Mouse (Mus musculus): ENCODE measurements around the gene Defb6. TPM values are rescaled to one million over a fixed set of nuclear protein-coding genes. Genes with fewer than 3 reads are reported as not detected.

The Defb6 gene
- not detected in 2 replicates for polyA plus RNA-seq (2016; fragmentation: Nextera tagmentation; extraction: Ambion mirVana)

DNA sequence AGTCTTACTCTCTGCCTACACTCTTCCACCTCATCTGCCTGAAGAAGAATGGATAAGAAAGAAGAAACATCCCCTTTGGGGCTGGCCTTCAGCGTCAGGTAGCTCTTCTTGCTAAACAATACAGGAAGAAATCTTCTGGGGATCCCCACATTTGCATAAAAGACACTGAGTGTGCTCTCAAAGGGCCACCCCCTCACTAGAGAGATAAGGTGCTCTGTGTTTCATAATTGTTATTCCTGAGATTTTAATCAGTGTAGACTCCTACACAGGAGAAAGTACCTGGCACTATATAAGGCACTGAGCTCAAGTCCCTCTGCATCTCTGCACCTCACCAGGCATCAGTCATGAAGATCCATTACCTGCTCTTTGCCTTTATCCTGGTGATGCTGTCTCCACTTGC, at the start of gene Defb6:
Gene Defb6, plus strand, starts transcription at position 318 of the 400 bp plus-strand sequence.
- WGBS = 61% methylated on average over 1 of the region's 1 CpGs
- no peak within 1 kb of the TSS for H3K4me2 ChIP-seq

DNA sequence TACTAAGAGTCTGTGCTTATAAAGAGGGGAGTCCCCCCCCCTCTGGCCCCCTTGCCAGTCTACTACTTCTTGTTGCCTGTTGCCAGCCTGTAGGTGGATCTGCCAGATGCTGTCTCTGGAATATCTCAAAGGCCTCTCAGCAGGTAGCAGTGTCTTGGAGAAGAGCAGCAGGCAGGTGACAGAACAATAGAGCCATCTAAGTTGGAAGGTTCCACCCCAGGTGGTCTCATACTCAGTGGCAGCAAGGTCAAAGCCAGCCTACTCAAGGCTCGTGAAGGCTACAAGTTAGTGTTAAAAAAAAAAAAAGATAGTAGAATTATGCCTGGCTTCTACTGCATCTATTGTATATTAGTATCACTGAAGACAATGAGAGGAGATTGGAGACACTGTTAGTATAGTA, 12.8 kb downstream of the Defb6 start:
- H3K27ac ChIP-seq = no peak overlapping the region
- WGBS = 58% methylated on average over 1 of the region's 1 CpGs
- no peak overlapping the region for H3K9ac ChIP-seq

More for the DNA sequence above, at the start of gene Defb6:
- H3K4me1 ChIP-seq = no peaks in the 10 kb centered on the region
- H3K9ac ChIP-seq = no peak within 1 kb of the TSS
- H3K9me3 ChIP-seq = no peaks in the 10 kb centered on the region
- no peaks in the 10 kb centered on the region for H3K36me3 ChIP-seq (replicated peaks)
- H3K27me3 ChIP-seq = no peaks in the 10 kb centered on the region
- no peak within 1 kb of the TSS for H3K27ac ChIP-seq
- ATAC-seq (ENCODE audit: low FRiP score) = no peak
- H3K4me3 ChIP-seq (replicated peaks) = no peak within 1 kb of the TSS

GRCm38 (mm10) chr8:19239616-19240015, 14.3 kb downstream of the Defb6 start, which contains the start of gene Defb46:
Defb46 (plus strand) TSS chr8:19239916.
- Histone ChIP-seq H3K4me2 (no peak within 1 kb of the TSS), H3K27me3 (no peaks in the 10 kb centered on the region), H3K9ac (no peak within 1 kb of the TSS), H3K4me1 (no peaks in the 10 kb centered on the region), H3K4me3 (replicated peaks) (no peak within 1 kb of the TSS), H3K27ac (no peak within 1 kb of the TSS), H3K36me3 (replicated peaks) (no peaks in the 10 kb centered on the region), H3K9me3 (0 out of 2 replicates have a peak, but pooled peaks cover 2% of the 10 kb centered on the region)
- WGBS = 86% methylated on average over 2 of the region's 2 CpGs
- no peak for ATAC-seq (ENCODE audit: low FRiP score)

More for the DNA sequence above, 12.8 kb downstream of the Defb6 start:
- H3K4me3 ChIP-seq (replicated peaks) = no peak overlapping the region
- H3K4me2 ChIP-seq = no peak overlapping the region
- H3K4me1 ChIP-seq = no peaks in the 10 kb centered on the region
- H3K36me3 ChIP-seq (replicated peaks) = no peaks in the 10 kb centered on the region
- H3K27me3 ChIP-seq = no peaks in the 10 kb centered on the region
- no peaks in the 10 kb centered on the region for H3K9me3 ChIP-seq
- no peak for ATAC-seq (ENCODE audit: low FRiP score)

- 96% methylated on average over 5 of the region's 5 CpGs for WGBS
- Histone ChIP-seq H3K27me3 (no peaks in the 10 kb centered on the region), H3K4me2 (no peak within 1 kb of the TSS), H3K4me1 (no peaks in the 10 kb centered on the region), H3K9me3 (0 out of 2 replicates have a peak, but pooled peaks cover 2% of the 10 kb centered on the region), H3K36me3 (replicated peaks) (no peaks in the 10 kb centered on the region), H3K27ac (no peak within 1 kb of the TSS), H3K4me3 (replicated peaks) (no peak within 1 kb of the TSS), H3K9ac (no peak within 1 kb of the TSS)
- no peak for ATAC-seq (ENCODE audit: low FRiP score)
These were observed 22.0 kb downstream of the Defb6 start, which contains the start of gene Defb5 for GRCm38 (mm10) chr8:19247280-19247679. Defb5 (plus strand) TSS chr8:19247580.

DNA sequence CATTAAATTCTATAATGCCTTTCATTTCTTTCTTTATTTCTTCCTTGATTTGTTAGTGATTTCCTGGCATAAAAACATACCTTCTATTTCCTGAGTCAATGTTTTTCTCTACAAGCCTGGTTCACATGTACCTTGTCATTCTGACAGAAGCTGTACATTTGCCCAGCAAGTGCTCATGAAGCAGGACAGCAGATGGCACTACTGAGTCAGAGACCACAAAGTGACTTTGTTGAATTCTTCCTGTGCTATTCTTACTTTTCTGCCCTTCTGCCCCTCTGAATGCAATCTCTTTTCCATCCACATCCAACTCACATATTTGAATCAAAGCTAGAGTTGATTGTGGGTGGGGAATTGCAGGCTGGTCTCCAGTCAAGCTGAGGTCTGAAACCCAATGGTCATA, 32.9 kb downstream of the Defb6 start:
- no peaks in the 10 kb centered on the region for H3K36me3 ChIP-seq (replicated peaks)
- no peak overlapping the region for H3K4me3 ChIP-seq (replicated peaks)
- no peaks in the 10 kb centered on the region for H3K4me1 ChIP-seq
- H3K9ac ChIP-seq = no peak overlapping the region
- H3K9me3 ChIP-seq = 0 out of 2 replicates have a peak, but pooled peaks cover 3% of the 10 kb centered on the region
- no peaks in the 10 kb centered on the region for H3K27me3 ChIP-seq
- no peak for ATAC-seq (ENCODE audit: low FRiP score)
- no peak overlapping the region for H3K27ac ChIP-seq
- no peak overlapping the region for H3K4me2 ChIP-seq

- Histone ChIP-seq H3K4me1 (no peaks in the 10 kb centered on the region), H3K27ac (no peak overlapping the region), H3K27me3 (no peaks in the 10 kb centered on the region), H3K9me3 (0 out of 2 replicates have a peak, but pooled peaks cover 3% of the 10 kb centered on the region), H3K4me2 (no peak overlapping the region), H3K4me3 (replicated peaks) (no peak overlapping the region), H3K9ac (no peak overlapping the region), H3K36me3 (replicated peaks) (no peaks in the 10 kb centered on the region)
- 66% methylated on average over 3 of the region's 3 CpGs for WGBS
- ATAC-seq (ENCODE audit: low FRiP score) = no peak
These were observed 34.4 kb downstream of the Defb6 start for GRCm38 (mm10) chr8:19259667-19260066.

Other genes starting within 250 kb of the Defb6 start
- not detected in 2 replicates for gene Defb40, start 247.2 kb upstream of the Defb6 start, polyA plus RNA-seq (2016; fragmentation: Nextera tagmentation; extraction: Ambion mirVana)
- gene Defb37, start 234.4 kb upstream of the Defb6 start, polyA plus RNA-seq (2016; fragmentation: Nextera tagmentation; extraction: Ambion mirVana) = not detected in 2 replicates
- not detected in 2 replicates for gene Defb38, start 198.9 kb upstream of the Defb6 start, polyA plus RNA-seq (2016; fragmentation: Nextera tagmentation; extraction: Ambion mirVana)
- gene Defb39, start 160.7 kb upstream of the Defb6 start, polyA plus RNA-seq (2016; fragmentation: Nextera tagmentation; extraction: Ambion mirVana) = not detected in 2 replicates
- not detected in 2 replicates for gene Defb12, start 110.6 kb upstream of the Defb6 start, polyA plus RNA-seq (2016; fragmentation: Nextera tagmentation; extraction: Ambion mirVana)
- gene Defb34, start 101.7 kb upstream of the Defb6 start, polyA plus RNA-seq (2016; fragmentation: Nextera tagmentation; extraction: Ambion mirVana) = not detected in 2 replicates
- not detected in 2 replicates for gene Gm45826, start 84.7 kb upstream of the Defb6 start, polyA plus RNA-seq (2016; fragmentation: Nextera tagmentation; extraction: Ambion mirVana)
- gene Defb14, start 31.1 kb upstream of the Defb6 start, polyA plus RNA-seq (2016; fragmentation: Nextera tagmentation; extraction: Ambion mirVana) = not detected in 2 replicates
- gene Defb4, start 26.8 kb upstream of the Defb6 start, polyA plus RNA-seq (2016; fragmentation: Nextera tagmentation; extraction: Ambion mirVana) = not detected in 2 replicates
- not detected in 2 replicates for gene Defb46, start 14.4 kb downstream of the Defb6 start, polyA plus RNA-seq (2016; fragmentation: Nextera tagmentation; extraction: Ambion mirVana)
- not detected in 2 replicates for gene Defb5, start 22.1 kb downstream of the Defb6 start, polyA plus RNA-seq (2016; fragmentation: Nextera tagmentation; extraction: Ambion mirVana)
- not detected in 2 replicates for gene Defb3, start 67.9 kb downstream of the Defb6 start, polyA plus RNA-seq (2016; fragmentation: Nextera tagmentation; extraction: Ambion mirVana)
- gene Defb8, start 222.1 kb downstream of the Defb6 start, polyA plus RNA-seq (2016; fragmentation: Nextera tagmentation; extraction: Ambion mirVana) = not detected in 2 replicates

All from forebrain, embryonic 12.5 days (tissue).